Mouse (Mus musculus): ENCODE data around the gene Nme7. TPM values are rescaled to one million over a fixed set of nuclear protein-coding genes. Genes with fewer than 3 reads are reported as not detected.

The Nme7 gene
- polyA plus RNA-seq, 1 experiment from 2014 or later = 30.5 TPM

GRCm38 (mm10) chr1:164392176-164392575 is 88.3 kb downstream of the Nme7 start:
- peak overlapping the region; percentile 64; the same call in 1 of the 2 replicates for H3K27ac ChIP-seq (replicated peaks)

GRCm38 (mm10) chr1:164395131-164395780 is 91.3 kb downstream of the Nme7 start:
- WGBS = 48% methylated on average over 6 of the region's 6 CpGs
- Histone ChIP-seq H3K27ac (replicated peaks) (peak overlapping the region; percentile 79), H3K27me3 (no peaks in the 10 kb centered on the region), H3K9me3 (no peaks in the 10 kb centered on the region), H3K9ac (replicated peaks) (no peak overlapping the region), H3K4me3 (no peak overlapping the region), H3K4me2 (replicated peaks) (no peak overlapping the region), H3K4me1 (peaks cover 23% of the 10 kb centered on the region), H3K36me3 (no peaks in the 10 kb centered on the region)
- peak; percentile 85 for ATAC-seq (ENCODE audit: low FRiP score, low read depth)

More at GRCm38 (mm10) chr1:164392176-164392575, 88.3 kb downstream of the Nme7 start:
- Histone ChIP-seq H3K9ac (replicated peaks) (no peak overlapping the region), H3K27me3 (no peaks in the 10 kb centered on the region), H3K4me1 (peaks cover 19% of the 10 kb centered on the region), H3K4me3 (no peak overlapping the region), H3K4me2 (replicated peaks) (no peak overlapping the region), H3K9me3 (no peaks in the 10 kb centered on the region), H3K36me3 (no peaks in the 10 kb centered on the region)
- peak; percentile 81 for ATAC-seq (ENCODE audit: low FRiP score, low read depth)
- WGBS = 32% methylated on average over 3 of the region's 3 CpGs

- Histone ChIP-seq H3K4me2 (replicated peaks) (no peak overlapping the region), H3K27ac (replicated peaks) (no peak overlapping the region), H3K4me1 (peaks cover 15% of the 10 kb centered on the region), H3K4me3 (no peak overlapping the region), H3K27me3 (no peaks in the 10 kb centered on the region), H3K9me3 (peaks cover 6% of the 10 kb centered on the region), H3K36me3 (peaks cover 6% of the 10 kb centered on the region), H3K9ac (replicated peaks) (no peak overlapping the region)
- ATAC-seq (ENCODE audit: low FRiP score, low read depth) = no peak
- WGBS = 46% methylated on average over 4 of the region's 4 CpGs
Measured at GRCm38 (mm10) chr1:164397672-164398071, 93.8 kb downstream of the Nme7 start.

- H3K27me3 ChIP-seq = no peaks in the 10 kb centered on the region
- no peak overlapping the region for H3K27ac ChIP-seq (replicated peaks)
- no peak overlapping the region for H3K4me2 ChIP-seq (replicated peaks)
- H3K4me3 ChIP-seq = no peak overlapping the region
- no peak for ATAC-seq (ENCODE audit: low FRiP score, low read depth)
- H3K36me3 ChIP-seq = peaks cover 17% of the 10 kb centered on the region
- no peak overlapping the region for H3K9ac ChIP-seq (replicated peaks)
- H3K4me1 ChIP-seq = peaks cover 15% of the 10 kb centered on the region
- H3K9me3 ChIP-seq = peaks cover 6% of the 10 kb centered on the region
- WGBS = 94% methylated on average over 3 of the region's 3 CpGs
Measured at GRCm38 (mm10) chr1:164399578-164399977, 95.7 kb downstream of the Nme7 start.

- H3K27ac ChIP-seq (replicated peaks) = no peak overlapping the region
- H3K36me3 ChIP-seq = peaks cover 17% of the 10 kb centered on the region
- ATAC-seq (ENCODE audit: low FRiP score, low read depth) = no peak
- H3K27me3 ChIP-seq = no peaks in the 10 kb centered on the region
- no peak overlapping the region for H3K9ac ChIP-seq (replicated peaks)
- WGBS = 75% methylated on average over 5 of the region's 5 CpGs
- no peak overlapping the region for H3K4me3 ChIP-seq
- no peak overlapping the region for H3K4me2 ChIP-seq (replicated peaks)
- peaks cover 6% of the 10 kb centered on the region for H3K9me3 ChIP-seq
- H3K4me1 ChIP-seq = peaks cover 8% of the 10 kb centered on the region; the same call in 1 of the 2 replicates
Measured at GRCm38 (mm10) chr1:164405385-164405802, 101.5 kb downstream of the Nme7 start.

- H3K36me3 ChIP-seq = peaks cover 17% of the 10 kb centered on the region
- H3K27me3 ChIP-seq = no peaks in the 10 kb centered on the region
- H3K9ac ChIP-seq (replicated peaks) = no peak overlapping the region
- H3K4me3 ChIP-seq = no peak overlapping the region
- no peak overlapping the region for H3K27ac ChIP-seq (replicated peaks)
- H3K9me3 ChIP-seq = peaks cover 6% of the 10 kb centered on the region
- no peak for ATAC-seq (ENCODE audit: low FRiP score, low read depth)
- H3K4me1 ChIP-seq = peaks cover 8% of the 10 kb centered on the region; the same call in 1 of the 2 replicates
- 43% methylated on average over 5 of the region's 5 CpGs for WGBS
- no peak overlapping the region for H3K4me2 ChIP-seq (replicated peaks)
Measured at GRCm38 (mm10) chr1:164406506-164406905, 102.6 kb downstream of the Nme7 start.

GRCm38 (mm10) chr1:164408655-164409054 is 104.7 kb downstream of the Nme7 start:
- Histone ChIP-seq H3K27me3 (no peaks in the 10 kb centered on the region), H3K4me3 (no peak overlapping the region), H3K27ac (replicated peaks) (no peak overlapping the region), H3K4me2 (replicated peaks) (no peak overlapping the region), H3K9ac (replicated peaks) (no peak overlapping the region), H3K36me3 (peaks cover 5% of the 10 kb centered on the region; the same call in 1 of the 2 replicates), H3K4me1 (peaks cover 8% of the 10 kb centered on the region; the same call in 1 of the 2 replicates), H3K9me3 (no peaks in the 10 kb centered on the region)
- ATAC-seq (ENCODE audit: low FRiP score, low read depth) = peak; percentile 47; the same call in 1 of the 2 replicates
- 45% methylated on average over 2 of the region's 2 CpGs for WGBS

GRCm38 (mm10) chr1:164411306-164411705 is 107.4 kb downstream of the Nme7 start:
- no peak for ATAC-seq (ENCODE audit: low FRiP score, low read depth)
- Histone ChIP-seq H3K4me1 (peaks cover 8% of the 10 kb centered on the region; the same call in 1 of the 2 replicates), H3K9ac (replicated peaks) (no peak overlapping the region), H3K27me3 (no peaks in the 10 kb centered on the region), H3K27ac (replicated peaks) (no peak overlapping the region), H3K9me3 (no peaks in the 10 kb centered on the region), H3K4me2 (replicated peaks) (no peak overlapping the region), H3K4me3 (no peak overlapping the region), H3K36me3 (no peaks in the 10 kb centered on the region)
- 90% methylated on average over 7 of the region's 7 CpGs for WGBS

GRCm38 (mm10) chr1:164412906-164413305 is 109.0 kb downstream of the Nme7 start:
- Histone ChIP-seq H3K9ac (replicated peaks) (no peak overlapping the region), H3K4me1 (peaks cover 8% of the 10 kb centered on the region; the same call in 1 of the 2 replicates), H3K4me2 (replicated peaks) (no peak overlapping the region), H3K4me3 (no peak overlapping the region), H3K27ac (replicated peaks) (no peak overlapping the region), H3K36me3 (no peaks in the 10 kb centered on the region), H3K9me3 (no peaks in the 10 kb centered on the region), H3K27me3 (no peaks in the 10 kb centered on the region)
- no peak for ATAC-seq (ENCODE audit: low FRiP score, low read depth)
- 95% methylated on average over 9 of the region's 9 CpGs for WGBS

GRCm38 (mm10) chr1:164413608-164414007 is 109.7 kb downstream of the Nme7 start:
- no peak for ATAC-seq (ENCODE audit: low FRiP score, low read depth)
- no peak overlapping the region for H3K4me2 ChIP-seq (replicated peaks)
- H3K27me3 ChIP-seq = no peaks in the 10 kb centered on the region
- H3K4me3 ChIP-seq = no peak overlapping the region
- H3K9ac ChIP-seq (replicated peaks) = no peak overlapping the region
- H3K27ac ChIP-seq (replicated peaks) = no peak overlapping the region
- no peaks in the 10 kb centered on the region for H3K9me3 ChIP-seq
- no peaks in the 10 kb centered on the region for H3K36me3 ChIP-seq
- WGBS = 95% methylated on average over 11 of the region's 11 CpGs
- peaks cover 2% of the 10 kb centered on the region; the same call in 1 of the 2 replicates for H3K4me1 ChIP-seq

- Histone ChIP-seq H3K27ac (replicated peaks) (no peak overlapping the region), H3K9me3 (no peaks in the 10 kb centered on the region), H3K36me3 (no peaks in the 10 kb centered on the region), H3K4me2 (replicated peaks) (no peak overlapping the region), H3K27me3 (no peaks in the 10 kb centered on the region), H3K4me1 (no peaks in the 10 kb centered on the region), H3K9ac (replicated peaks) (no peak overlapping the region), H3K4me3 (no peak overlapping the region)
- no peak for ATAC-seq (ENCODE audit: low FRiP score, low read depth)
- WGBS = 82% methylated on average over 2 of the region's 2 CpGs
Measured at GRCm38 (mm10) chr1:164415347-164415751, 111.4 kb downstream of the Nme7 start.

GRCm38 (mm10) chr1:164416692-164417394 is 112.9 kb downstream of the Nme7 start:
- Histone ChIP-seq H3K27me3 (no peaks in the 10 kb centered on the region), H3K36me3 (no peaks in the 10 kb centered on the region), H3K9me3 (no peaks in the 10 kb centered on the region), H3K9ac (replicated peaks) (no peak overlapping the region), H3K4me2 (replicated peaks) (no peak overlapping the region), H3K27ac (replicated peaks) (no peak overlapping the region), H3K4me1 (no peaks in the 10 kb centered on the region), H3K4me3 (no peak overlapping the region)
- 91% methylated on average over 12 of the region's 12 CpGs for WGBS
- ATAC-seq (ENCODE audit: low FRiP score, low read depth) = no peak
